Mouse (Mus musculus) brain, embryonic 18.5 days (tissue): Measurements from ENCODE around the gene Eif5a2.
"Not testable (repeated sequence)": the region's sequence is repeated elsewhere in the genome, so short reads cannot be mapped to it uniquely, and the experiment has no call there.

Experiments
- DNase-seq: peaks from one replicate; pipeline ENCODE4 v3.0.0-alpha.2; 2012; ENCODE audit warnings: low read depth, low spot score

Eif5a2 gene

GRCm38 (mm10) chr3:28780994-28781393 lies at the start of gene Eif5a2:
TSS of gene Eif5a2 (plus strand) at chr3:28781276.
- DNase-seq, result peak; percentile 79

DNA sequence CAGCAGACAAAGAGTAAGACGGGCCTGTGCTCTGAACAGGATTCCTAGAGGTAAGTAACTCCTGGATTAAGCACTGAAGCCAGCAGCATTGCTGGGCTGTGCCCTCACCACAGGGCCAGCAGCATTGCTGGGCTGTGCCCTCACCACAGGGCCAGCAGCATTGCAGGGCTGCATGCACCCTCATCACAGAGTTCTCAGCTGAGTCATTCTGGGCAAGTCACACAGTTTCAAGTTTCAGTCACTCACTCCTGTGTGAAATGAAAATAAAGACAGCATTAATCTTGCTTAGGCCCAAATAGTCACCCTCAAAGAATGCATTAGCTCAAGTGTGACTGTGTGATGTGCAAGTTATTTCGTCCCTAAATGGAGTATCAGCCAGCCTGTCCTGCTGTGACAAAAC lies 46.4 kb upstream of the Eif5a2 start:
- no peak for DNase-seq

DNA sequence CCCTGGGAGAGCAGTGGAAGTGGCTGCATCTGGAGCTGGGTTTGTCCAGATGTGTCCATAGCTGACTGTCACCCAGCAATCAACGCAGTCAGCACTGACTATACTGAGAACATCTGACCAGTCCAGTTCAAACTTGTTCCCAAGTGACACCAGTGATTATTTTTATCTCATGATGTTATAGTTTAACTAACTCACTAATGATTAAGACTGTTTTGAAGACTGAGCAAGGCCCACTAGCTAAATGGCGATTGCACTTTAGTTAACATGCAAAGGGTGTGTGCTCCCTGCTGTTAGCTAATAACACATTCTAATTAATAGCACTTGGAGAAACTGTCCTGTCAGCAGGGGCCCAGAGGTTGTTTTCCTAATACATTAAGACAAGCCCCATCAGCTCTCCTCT lies 44.1 kb upstream of the Eif5a2 start:
- DNase-seq, result no peak

DNA sequence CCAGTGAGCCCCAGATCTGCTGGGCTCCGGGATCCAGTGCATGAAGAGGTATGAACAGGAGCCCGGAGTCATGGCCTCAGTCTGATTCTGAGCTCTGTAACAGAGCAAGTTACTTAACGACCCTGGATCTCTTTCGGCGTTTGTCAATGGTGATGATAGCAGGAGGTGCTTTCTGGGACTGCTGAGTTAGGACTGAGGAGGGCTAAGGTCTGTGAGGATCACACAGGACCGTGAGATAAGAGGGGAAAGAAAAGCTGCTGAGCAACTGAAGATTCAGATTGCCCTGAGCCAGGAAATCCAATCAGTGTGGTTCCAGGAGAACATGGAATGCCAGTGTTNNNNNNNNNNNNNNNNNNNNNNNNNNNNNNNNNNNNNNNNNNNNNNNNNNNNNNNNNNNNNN lies 40.7 kb upstream of the Eif5a2 start:
- DNase-seq, result no peak

GRCm38 (mm10) chr3:28743251-28743650 lies 37.8 kb upstream of the Eif5a2 start:
- DNase-seq, result no peak

- peak; percentile 75 for DNase-seq
These were observed 35.1 kb upstream of the Eif5a2 start for GRCm38 (mm10) chr3:28745835-28746483.

GRCm38 (mm10) chr3:28748151-28748550 lies 32.9 kb upstream of the Eif5a2 start:
- DNase-seq, result no peak

- DNase-seq, result no peak
These were observed 32.1 kb upstream of the Eif5a2 start for GRCm38 (mm10) chr3:28748956-28749355.

GRCm38 (mm10) chr3:28755477-28755876 lies 25.6 kb upstream of the Eif5a2 start:
- no peak for DNase-seq

GRCm38 (mm10) chr3:28761225-28761789 lies 19.8 kb upstream of the Eif5a2 start:
- DNase-seq, result no peak

- DNase-seq, result no peak
These were observed 14.1 kb upstream of the Eif5a2 start for GRCm38 (mm10) chr3:28766935-28767334.

- DNase-seq, result no peak
These were observed 12.9 kb upstream of the Eif5a2 start for GRCm38 (mm10) chr3:28768222-28768621.

DNA sequence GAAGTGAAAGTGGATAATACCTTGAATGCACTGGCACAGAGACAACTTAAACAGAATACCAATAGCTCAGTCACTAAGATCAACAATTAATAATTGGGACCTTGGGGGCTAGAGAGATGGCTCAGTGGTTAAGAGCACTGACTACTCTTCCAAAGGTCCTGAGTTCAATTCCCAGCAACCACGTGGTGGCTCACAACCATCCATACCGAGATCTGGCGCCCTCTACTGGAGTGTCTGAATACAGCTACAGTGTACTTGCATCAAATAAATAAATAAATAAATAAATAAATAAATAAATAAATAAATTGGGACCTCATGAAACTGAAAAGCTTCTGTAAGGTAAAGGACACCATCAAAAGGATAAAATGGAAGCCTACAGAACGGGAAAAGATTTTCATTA lies 8.2 kb upstream of the Eif5a2 start:
- DNase-seq, result not testable (repeated sequence)

DNA sequence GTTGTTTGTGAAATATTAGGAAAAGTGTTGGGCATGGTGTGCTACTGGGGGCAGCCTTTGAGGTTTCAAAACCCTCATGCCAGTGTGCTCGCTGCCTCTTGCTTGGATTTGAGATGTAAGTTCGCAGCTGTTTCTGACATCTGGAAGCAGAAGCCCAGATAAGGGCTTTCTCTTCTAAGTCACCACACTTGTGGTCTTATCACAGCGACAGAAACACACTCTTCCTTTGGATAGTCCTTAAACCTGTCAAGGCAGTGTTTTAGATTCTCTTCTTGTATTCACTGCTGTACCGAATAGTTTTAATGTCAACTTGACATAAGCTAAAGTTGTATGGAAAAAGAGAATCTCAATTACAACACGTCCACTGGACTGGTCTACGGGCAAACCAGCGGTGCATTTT lies 5.7 kb upstream of the Eif5a2 start:
- DNase-seq, result no peak

- DNase-seq, result no peak
These were observed 5.1 kb upstream of the Eif5a2 start for GRCm38 (mm10) chr3:28775958-28776357.

DNA sequence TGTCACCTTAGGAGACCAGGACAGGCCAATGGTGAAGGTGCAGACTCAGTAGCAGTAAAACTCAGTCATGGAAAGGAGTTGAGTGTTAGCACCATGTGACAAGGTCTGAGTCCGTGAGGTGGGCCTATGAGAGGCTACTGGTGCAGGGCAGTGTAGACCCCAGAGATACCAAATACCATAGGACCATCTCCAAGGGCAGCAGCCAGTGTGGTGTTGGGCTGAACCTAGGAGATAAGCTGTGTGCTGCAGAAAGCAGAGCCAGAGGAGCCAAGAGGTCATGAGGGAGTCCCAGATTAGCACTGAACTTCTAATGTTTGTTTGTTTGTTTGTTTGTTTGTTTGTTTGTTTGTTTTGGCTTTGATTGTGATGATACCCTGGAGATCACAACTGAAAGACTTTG lies 4.6 kb upstream of the Eif5a2 start:
- DNase-seq, result no peak

GRCm38 (mm10) chr3:28780511-28780910 lies 565 bp upstream of the Eif5a2 start:
- DNase-seq, result no peak

DNA sequence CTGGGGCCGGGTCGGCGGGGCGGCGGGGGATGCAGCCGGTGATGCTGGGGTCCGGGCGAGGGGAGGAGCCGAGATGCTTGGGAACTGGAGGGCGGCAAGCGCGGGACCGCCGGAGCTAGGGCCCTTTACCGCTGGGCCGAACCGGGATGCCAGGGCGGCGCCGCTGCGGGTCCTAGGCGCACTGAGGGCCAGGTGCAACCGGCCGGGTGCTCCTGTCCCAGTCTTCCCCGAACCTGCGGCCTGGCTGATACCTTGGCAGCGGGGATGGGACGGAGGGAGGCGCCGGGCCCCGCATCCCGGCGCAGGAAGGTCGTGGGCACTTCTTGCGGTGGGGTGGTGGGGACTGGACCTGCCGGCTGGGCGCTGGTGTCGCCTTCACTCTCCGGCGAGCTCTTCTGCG lies 346 bp downstream of the Eif5a2 start:
- DNase-seq, result no peak

DNA sequence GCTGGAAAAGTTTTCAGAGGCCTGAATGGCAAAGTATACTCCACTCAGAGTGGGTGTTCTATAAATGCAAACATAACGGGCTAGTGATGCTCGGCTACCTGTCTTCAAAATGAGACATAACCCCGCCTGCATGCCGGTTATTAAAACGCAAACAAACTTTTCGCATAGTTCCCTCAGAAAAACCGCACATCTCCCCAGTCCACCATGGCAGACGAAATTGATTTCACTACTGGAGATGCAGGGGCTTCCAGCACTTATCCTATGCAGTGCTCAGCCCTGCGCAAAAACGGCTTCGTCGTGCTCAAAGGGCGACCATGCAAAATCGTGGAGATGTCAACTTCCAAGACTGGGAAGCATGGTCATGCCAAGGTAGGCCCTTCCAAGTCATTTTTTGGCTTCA lies 772 bp downstream of the Eif5a2 start:
- no peak for DNase-seq

DNA sequence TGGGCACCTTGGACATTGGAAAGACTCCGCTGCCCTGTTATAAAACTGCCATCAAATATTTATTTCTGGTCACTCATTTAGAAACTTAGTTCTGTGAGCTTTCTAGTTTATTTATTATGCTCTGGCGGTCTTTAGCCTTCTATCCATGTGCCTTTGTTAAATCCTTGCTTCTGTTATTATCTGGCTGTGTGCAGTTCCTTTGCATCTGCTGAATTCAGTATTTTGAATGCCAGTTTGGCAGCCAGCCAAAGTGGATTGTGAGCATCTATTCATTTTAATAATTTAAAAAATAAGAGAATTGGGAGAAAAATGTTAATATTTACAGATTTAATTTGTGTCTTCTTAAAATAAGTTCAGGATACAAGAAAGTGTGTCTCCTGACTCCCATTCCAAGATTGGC lies 3.1 kb downstream of the Eif5a2 start:
- DNase-seq, result no peak

DNA sequence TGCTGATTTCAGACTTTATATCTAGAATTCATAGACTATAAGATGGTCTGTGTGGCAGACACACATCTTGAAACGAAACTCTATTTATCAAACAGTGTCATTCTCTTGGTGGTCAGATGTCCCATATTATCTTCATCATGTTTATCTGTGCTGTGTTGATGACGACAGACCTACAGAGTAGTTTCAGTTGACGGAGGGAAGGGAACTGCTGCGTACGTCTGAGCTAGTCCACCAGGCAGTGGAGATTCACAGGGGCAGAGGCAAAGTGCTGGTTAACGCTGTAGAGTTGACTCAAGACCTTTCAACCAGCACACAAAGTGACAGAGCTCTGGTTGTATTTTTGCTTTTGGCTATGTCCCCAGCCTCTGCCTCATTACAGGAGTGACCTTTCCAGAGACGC lies 13.8 kb downstream of the Eif5a2 start:
- no peak for DNase-seq

GRCm38 (mm10) chr3:28805301-28806097 lies 24.4 kb downstream of the Eif5a2 start, which contains the start of gene Rpl22l1:
TSS of gene Rpl22l1 (plus strand) at chr3:28805436.
- peak; percentile 94 for DNase-seq
